Mouse (Mus musculus): ENCODE data around the gene Eprs.

- TF ChIP-seq CTCF (IDR thresholded peaks at IDR 0.05; ENCODE audit: low read depth, low read length) (no peak), POLR2A (IDR thresholded peaks at IDR 0.05; ENCODE audit: borderline replicate concordance, low read depth, low read length) (no peak)
Observed at GRCm38 (mm10) chr1:185454955-185455701, 92.3 kb downstream of the Eprs start.
